Mouse (Mus musculus) urinary bladder, adult 2 months (tissue): ENCODE measurements around the gene Bicc1. TPM values are rescaled to one million over a fixed set of nuclear protein-coding genes. Genes with fewer than 3 reads are reported as not detected.

Experiments used
- DNase-seq: peaks from one replicate; pipeline ENCODE4 v3.0.0; 2022; ENCODE audit warnings: low spot score
- polyA plus RNA-seq: library from polyadenylated mRNA; depleted of rRNA; stranded (reverse); fragments of >200 nt; gene quantifications from 2 replicates; pipeline ENCODE4 v1.2.3, GENCODE M21; 2012; rRNA removed

Bicc1 gene
- polyA plus RNA-seq, 1 experiment, result 28.5 TPM

DNA sequence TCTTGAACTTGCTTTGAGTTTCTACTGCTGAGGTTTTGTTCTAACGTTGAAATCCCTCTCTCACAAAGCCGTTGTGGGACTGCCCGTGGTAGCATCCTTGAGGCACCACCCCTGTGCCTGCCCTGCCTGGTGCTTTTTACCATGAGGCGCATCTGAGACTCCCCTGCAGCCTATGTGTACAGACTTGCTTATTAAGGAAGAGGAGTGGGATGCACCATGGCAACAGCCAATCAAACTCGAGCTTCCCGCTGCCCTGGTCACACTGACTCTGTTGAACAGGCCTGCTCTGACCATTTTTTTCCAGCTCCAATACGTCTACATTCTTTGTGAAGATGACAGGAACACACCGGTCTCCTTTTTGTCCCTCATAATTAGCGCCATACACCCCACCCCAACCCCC, 283.0 kb downstream of the Bicc1 start:
- DNase-seq, result no peak

DNA sequence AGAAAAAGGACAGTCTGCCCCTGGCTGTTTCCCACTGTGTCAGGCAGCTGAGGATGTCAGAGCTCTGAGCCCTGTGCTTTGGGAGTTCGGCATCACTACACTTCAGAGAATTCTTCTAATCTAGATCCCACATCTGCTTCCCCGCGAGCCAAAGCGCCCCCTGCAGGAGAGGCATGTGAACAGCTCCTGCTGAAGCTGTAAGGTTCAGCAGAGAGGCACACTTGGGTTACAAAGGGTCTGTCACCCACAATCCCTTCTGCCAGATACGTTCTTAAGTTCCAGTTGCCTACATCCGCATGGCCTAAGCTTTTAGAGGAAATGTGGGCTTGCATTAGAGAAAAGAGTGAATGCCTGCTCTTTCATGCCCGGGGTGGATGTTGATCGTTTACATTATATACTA, 283.4 kb downstream of the Bicc1 start:
- DNase-seq, result no peak

DNA sequence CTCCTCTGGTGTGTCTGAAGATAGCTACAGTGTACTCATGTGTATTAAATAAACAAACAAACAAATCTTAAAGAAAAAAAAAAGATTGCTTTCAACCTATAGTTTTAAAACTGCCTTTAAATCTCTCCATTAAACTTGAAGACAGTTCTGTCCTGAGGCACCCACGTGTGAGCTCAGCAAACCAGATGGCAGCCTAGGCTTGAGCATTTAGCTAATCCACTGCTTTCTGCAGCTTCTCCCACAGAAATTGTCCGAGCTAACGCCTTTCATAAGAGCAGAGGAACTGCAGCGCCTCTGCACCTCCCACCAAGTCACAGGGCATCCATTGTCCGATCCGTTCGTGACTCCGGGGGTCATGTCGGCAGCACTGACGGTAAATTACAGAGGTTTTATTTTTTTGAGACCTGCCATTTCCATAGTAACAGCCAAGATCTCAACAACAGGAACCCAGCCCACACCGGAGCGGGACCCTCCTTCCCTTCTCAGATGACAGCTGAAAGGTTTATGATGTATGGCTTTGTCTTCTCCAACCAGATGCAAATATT, 284.4 kb downstream of the Bicc1 start:
- DNase-seq, result no peak

Other genes starting within 250 kb of the Bicc1 start
- 25.8 and 28.5 TPM in 2 replicates for gene Tfam, start 78.6 kb upstream of the Bicc1 start, polyA plus RNA-seq
- gene Ube2d1, start 125.6 kb upstream of the Bicc1 start, polyA plus RNA-seq, result 79.4 and 103 TPM in 2 replicates
- 122 and 128 TPM in 2 replicates for gene Cisd1, start 185.3 kb upstream of the Bicc1 start, polyA plus RNA-seq
- gene Ipmk, start 188.1 kb upstream of the Bicc1 start, polyA plus RNA-seq, result 12.0 and 12.7 TPM in 2 replicates